Mouse (Mus musculus) kidney, embryonic 16.5 days (tissue): ENCODE data around the gene Prune1. TPM values are rescaled to one million over a fixed set of nuclear protein-coding genes. Genes with fewer than 3 reads are reported as not detected.

Experiments
- ATAC-seq: fragments of 200-750 bp; cut with Nextera tagmentation; 2 replicates; pipeline ENCODE4 v1.8.0; 2017; ENCODE audit warnings: moderate TSS enrichment; ENCODE audit not compliant: low FRiP score, low TSS enrichment
- H3K27ac ChIP-seq: fragments of 300-500 bp; sonication (generic); 2 replicates; pipeline ENCODE4 v1.5.1; 2014; ENCODE audit warnings: low read length
- H3K27me3 ChIP-seq: fragments of 300-500 bp; sonication (generic); 2 replicates; pipeline ENCODE4 v1.6.1; 2014; ENCODE audit warnings: low read length, control low read depth, mixed read lengths; ENCODE audit not compliant: insufficient read depth
- H3K36me3 ChIP-seq: fragments of 300-500 bp; sonication (generic); 2 replicates; pipeline ENCODE4 v1.6.1; 2014; ENCODE audit warnings: low read length, control low read depth, mixed read lengths; ENCODE audit not compliant: insufficient read depth
- H3K4me1 ChIP-seq: fragments of 300-500 bp; sonication (generic); 2 replicates; pipeline ENCODE4 v1.6.1; 2014; ENCODE audit warnings: low read length, control low read depth, mixed read lengths; ENCODE audit not compliant: insufficient read depth
- H3K4me2 ChIP-seq: fragments of 300-500 bp; sonication (generic); replicated peaks from 2 replicates; pipeline ENCODE4 v1.6.1; 2014; ENCODE audit warnings: low read depth, low read length
- H3K4me3 ChIP-seq: fragments of 300-500 bp; sonication (generic); 2 replicates; pipeline ENCODE4 v1.5.1; 2014; ENCODE audit warnings: mild to moderate bottlenecking, low read length
- H3K9ac ChIP-seq: fragments of 300-500 bp; sonication (generic); replicated peaks from 2 replicates; pipeline ENCODE4 v1.6.1; 2014; ENCODE audit warnings: low read length
- H3K9me3 ChIP-seq: fragments of 300-500 bp; sonication (generic); 2 replicates; pipeline ENCODE4 v1.6.1; 2016; ENCODE audit warnings: low read length, control low read depth
- WGBS: fragments of 180-500 bp; shearing (Covaris S2); extraction: QIAGEN DNeasy Blood & Tissue Kit; methylation state at CpG from one replicate; pipeline ENCODE4 v1.1.7; 2014; 5-methylcytosine and 5-hydroxymethylcytosine counted together
- polyA plus RNA-seq: library from polyadenylated mRNA; unstranded; fragments of >200 nt; fragmentation: Nextera tagmentation; extraction: Ambion mirVana; gene quantifications from 2 replicates; pipeline ENCODE4 v1.2.1, GENCODE M21; 2015

The Prune1 gene
- polyA plus RNA-seq, 1 experiment from 2014 or later = 25.8 TPM

DNA sequence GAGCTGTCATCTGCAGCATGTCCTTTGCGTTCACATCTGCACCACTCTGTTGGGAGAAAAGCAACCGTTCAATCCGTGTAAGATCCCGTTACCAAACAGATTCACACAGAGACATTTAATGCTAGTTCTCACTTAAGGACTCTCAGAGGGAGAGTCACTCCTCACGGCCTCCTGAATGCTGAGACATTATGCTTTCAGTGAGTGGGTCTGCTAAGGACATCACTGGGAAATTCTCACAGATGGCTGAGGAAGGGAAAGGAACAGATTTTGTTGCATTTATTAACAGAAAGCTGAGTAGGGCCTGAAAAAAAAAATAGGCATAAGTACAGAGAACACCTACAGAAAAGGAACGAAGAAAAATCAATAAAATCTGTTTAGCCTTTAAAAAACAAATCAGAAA lies 78.0 kb downstream of the Prune1 start:
- no peak overlapping the region for H3K4me3 ChIP-seq
- no peaks in the 10 kb centered on the region for H3K9me3 ChIP-seq
- 88% methylated on average over 6 of the region's 6 CpGs for WGBS
- H3K27me3 ChIP-seq = no peaks in the 10 kb centered on the region
- no peak overlapping the region for H3K9ac ChIP-seq
- no peaks in the 10 kb centered on the region for H3K4me1 ChIP-seq
- ATAC-seq = no peak
- no peak overlapping the region for H3K27ac ChIP-seq
- no peak overlapping the region for H3K4me2 ChIP-seq
- H3K36me3 ChIP-seq = peaks cover 50% of the 10 kb centered on the region

Other genes with a start within 250 kb of the Prune1 start
- 279 and 281 TPM in 2 replicates for gene Psmd4, start 239.5 kb downstream of the Prune1 start, polyA plus RNA-seq
- gene Pip5k1a, start 175.1 kb downstream of the Prune1 start, polyA plus RNA-seq = 24.0 and 24.7 TPM in 2 replicates
- 184 and 185 TPM in 2 replicates for gene Vps72, start 171.1 kb downstream of the Prune1 start, polyA plus RNA-seq
- gene Tmod4, start 157.6 kb downstream of the Prune1 start, polyA plus RNA-seq = 0.84 and 1.6 TPM in 2 replicates
- 71.6 and 79.0 TPM in 2 replicates for gene Scnm1, start 148.1 kb downstream of the Prune1 start, polyA plus RNA-seq
- 15.3 and 17.3 TPM in 2 replicates for gene Lysmd1, start 148.0 kb downstream of the Prune1 start, polyA plus RNA-seq
- gene Tnfaip8l2, start 139.7 kb downstream of the Prune1 start, polyA plus RNA-seq = 2.9 and 4.2 TPM in 2 replicates
- gene Sema6c, start 121.6 kb downstream of the Prune1 start, polyA plus RNA-seq = 3.0 and 3.1 TPM in 2 replicates
- gene Gabpb2, start 64.2 kb downstream of the Prune1 start, polyA plus RNA-seq = 8.8 and 10.8 TPM in 2 replicates
- gene Cdc42se1, start 53.3 kb downstream of the Prune1 start, polyA plus RNA-seq = 90.3 and 94.4 TPM in 2 replicates
- 14.0 and 16.6 TPM in 2 replicates for gene Mllt11, start 49.9 kb downstream of the Prune1 start, polyA plus RNA-seq
- gene Gm128, start 40.5 kb downstream of the Prune1 start, polyA plus RNA-seq = 0.53 and 0.55 TPM in 2 replicates
- gene Bnipl, start 30.9 kb downstream of the Prune1 start, polyA plus RNA-seq = 0.41 and 0.82 TPM in 2 replicates
- 55.8 and 57.0 TPM in 2 replicates for gene Mindy1, start 731 bp downstream of the Prune1 start, polyA plus RNA-seq
- 8.6 and 9.4 TPM in 2 replicates for gene Anxa9, start 25.1 kb upstream of the Prune1 start, polyA plus RNA-seq
- gene Cers2, start 32.7 kb upstream of the Prune1 start, polyA plus RNA-seq = 208 and 209 TPM in 2 replicates
- gene Setdb1, start 75.1 kb upstream of the Prune1 start, polyA plus RNA-seq = 45.5 and 46.7 TPM in 2 replicates
- 0.52 TPM in 1 of 2 replicates, not detected in the other for gene 4930558C23Rik, start 120.8 kb upstream of the Prune1 start, polyA plus RNA-seq
- gene Arnt, start 152.3 kb upstream of the Prune1 start, polyA plus RNA-seq = 46.0 and 47.7 TPM in 2 replicates
- gene Ctsk, start 217.2 kb upstream of the Prune1 start, polyA plus RNA-seq = 5.6 and 8.9 TPM in 2 replicates
- 12.1 and 12.4 TPM in 2 replicates for gene Ctss, start 244.7 kb upstream of the Prune1 start, polyA plus RNA-seq